Mouse (Mus musculus) megakaryocyte-erythroid progenitor cell, adult 5-6 weeks (primary cell): ENCODE results near the gene Grn. TPM values are rescaled to one million over a fixed set of nuclear protein-coding genes. Genes with fewer than 3 reads are reported as not detected.

Source experiments
- ATAC-seq: replicated peaks from 2 replicates; pipeline ENCODE4 v1.8.0; 2016; ENCODE audit warnings: mild to moderate bottlenecking, inconsistent platforms; ENCODE audit not compliant: severe bottlenecking, poor library complexity, low FRiP score, low TSS enrichment
- total RNA-seq, 2 experiments: library from RNA; stranded (forward) in 1 of 2; stranded (reverse) in 1 of 2; fragments of 200-1000, 215-1000 nt in 1 of 2; fragments of >200 nt in 1 of 2; fragmentation: Nextera tagmentation in 1 of 2; gene quantifications; 2 replicates each; pipeline ENCODE4 v1.2.3; 2014 to 2017

The Grn gene
- total RNA-seq, 2 experiments from 2014 or later = 14.2 to 16.1 TPM

DNA sequence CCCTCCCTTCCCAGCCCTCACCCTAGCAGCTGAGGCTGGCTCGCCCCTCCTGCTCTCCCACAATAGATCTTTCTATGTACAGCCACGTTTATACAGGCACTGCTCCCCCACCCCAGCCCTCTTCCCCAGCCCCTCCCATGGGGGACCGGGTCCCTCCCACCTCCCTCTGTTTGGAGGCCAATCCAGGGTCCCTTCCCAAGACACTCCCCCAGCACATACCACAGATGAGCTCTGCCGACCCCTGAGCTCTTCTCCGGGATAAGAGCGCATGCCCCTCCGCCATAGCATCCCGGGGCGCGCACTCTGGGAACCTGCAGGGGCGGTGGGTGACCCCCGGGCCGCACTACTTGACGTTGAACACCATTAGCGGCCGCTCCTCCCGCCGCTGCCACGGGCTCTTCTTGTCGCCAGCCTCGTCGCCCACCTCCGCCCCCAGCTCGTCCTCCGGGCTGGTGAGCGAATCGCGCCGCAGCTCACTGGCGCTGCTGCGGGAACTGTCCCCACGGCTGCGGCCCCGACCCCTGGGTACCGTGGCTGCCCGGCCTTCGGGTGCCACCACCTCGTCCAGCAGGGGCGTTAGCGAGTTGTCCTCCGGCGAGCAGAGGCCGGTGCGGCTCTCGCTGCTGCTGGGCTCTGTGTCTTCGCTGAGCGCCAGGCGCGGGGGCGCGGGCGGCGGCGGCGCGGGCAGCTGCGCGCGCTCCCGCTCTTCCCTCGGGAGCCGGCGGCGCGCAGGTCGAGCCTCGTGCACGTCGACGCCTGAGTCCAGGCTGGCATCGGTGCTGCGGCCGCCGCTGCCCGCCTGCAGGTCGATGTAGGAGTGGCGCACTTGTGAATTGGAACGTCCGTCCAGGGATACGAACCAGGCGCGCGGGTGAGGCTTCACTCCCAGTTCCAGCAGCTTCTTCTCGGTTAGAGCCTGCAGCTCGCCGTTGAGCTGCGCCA, 7.3 kb downstream of the Grn start:
- ATAC-seq = no peak

DNA sequence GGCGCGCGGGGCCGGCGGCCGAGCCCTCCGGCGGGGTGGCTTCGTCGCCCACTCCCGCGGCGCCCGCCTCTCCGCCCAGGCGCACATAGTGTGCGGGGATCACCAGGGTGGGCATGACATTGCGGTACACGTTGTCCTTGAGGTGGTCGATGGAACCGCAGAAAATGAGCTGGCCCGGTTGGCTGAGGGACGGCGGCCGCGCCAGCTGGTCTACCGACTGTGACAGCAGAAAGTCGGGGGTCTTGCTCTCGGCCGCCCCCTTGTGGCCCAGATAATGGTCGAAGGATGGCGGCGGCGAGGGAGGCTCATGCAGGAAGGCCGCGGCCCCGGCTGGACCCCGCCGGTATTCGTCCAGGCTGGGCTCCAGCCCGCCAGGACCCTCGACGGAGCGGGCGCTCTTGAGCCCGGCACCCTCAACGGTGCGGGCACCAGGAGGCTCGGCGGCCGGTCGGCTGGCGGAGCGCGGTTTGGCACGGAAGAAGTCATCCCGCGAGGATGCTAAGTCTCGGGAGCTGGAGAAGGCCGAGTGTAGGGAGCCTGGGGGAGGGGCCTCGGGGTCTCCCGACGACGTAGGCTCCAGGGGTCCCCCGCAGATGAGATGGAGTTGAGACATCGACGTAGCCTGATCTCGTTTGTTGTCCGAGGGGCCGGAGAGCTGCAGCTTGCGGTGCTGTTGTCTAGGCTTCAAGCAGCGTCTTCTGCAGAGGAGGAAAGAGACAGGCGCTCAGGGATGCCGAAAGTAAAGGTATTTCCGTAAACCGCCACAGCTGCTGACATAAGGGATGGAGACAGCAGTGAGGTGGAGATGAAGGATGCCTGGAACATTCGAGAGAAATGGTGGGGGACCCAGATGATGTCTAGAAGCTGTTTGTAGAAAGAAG, 8.3 kb downstream of the Grn start:
- no peak for ATAC-seq

DNA sequence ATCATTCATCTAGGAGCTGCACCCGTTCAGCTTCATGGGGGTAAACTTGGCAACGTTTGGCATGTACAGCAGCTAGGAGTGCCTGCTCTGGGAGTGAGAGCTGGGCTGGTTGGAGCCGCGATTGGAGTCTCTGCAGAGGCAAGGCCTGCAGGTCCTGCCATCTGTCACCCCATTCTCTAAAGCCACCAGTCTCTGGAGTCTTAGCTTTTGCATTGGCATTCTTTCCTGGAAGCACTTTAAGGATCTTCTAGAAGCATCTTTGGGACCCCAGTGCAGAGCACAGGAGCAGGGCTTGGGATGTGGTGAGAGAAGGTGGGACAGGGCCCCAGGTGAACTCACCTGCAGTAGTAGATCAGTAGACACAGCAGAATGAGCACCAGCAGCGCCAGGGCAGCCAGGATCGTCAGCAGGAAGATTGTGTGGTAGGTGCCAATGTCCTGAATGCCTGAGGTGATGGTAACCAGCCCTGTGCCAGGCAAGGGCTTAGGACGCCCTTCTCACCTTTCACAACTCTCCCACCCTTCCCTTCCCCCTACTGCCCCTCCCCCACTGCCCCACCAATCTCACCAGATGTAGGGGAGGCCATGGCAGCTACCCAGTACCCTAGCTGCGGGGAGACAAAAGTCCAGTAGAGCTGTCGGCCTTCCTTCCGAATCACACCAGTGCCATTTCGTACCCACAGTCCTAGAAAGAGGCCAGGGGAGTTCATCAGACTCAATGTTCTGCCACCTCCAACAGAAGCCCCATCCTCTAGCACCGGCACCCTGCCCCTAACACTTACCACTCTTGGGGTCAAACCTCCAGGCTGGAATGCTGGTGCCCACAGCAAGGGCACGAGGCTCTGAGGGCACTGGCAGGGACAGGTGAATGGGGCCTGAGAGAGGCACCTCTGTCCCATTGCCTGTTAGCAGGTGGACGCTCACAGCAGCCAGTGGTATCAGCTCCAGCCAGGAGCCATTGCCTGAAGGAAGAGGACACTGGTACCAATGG, 9.3 kb downstream of the Grn start:
- no peak for ATAC-seq

DNA sequence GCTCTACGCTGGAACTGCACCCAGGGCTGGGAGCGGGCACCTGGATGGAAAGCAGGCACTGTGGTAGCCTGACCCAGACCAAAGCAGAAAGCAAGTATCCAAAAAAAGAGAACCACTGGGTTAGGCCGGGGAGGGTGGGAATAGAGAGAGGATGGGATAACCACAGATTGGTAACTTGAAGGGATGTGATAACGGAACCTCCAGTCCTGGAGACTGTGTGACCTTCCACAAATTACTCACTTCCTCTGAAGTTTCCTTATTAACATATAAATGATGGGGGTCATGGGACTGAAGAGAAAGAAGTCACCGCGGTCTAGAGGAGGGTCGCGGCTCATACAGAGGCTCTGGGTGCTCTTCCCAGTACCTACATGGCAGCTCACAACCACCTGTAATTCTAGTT, 10.1 kb downstream of the Grn start:
- no peak for ATAC-seq

DNA sequence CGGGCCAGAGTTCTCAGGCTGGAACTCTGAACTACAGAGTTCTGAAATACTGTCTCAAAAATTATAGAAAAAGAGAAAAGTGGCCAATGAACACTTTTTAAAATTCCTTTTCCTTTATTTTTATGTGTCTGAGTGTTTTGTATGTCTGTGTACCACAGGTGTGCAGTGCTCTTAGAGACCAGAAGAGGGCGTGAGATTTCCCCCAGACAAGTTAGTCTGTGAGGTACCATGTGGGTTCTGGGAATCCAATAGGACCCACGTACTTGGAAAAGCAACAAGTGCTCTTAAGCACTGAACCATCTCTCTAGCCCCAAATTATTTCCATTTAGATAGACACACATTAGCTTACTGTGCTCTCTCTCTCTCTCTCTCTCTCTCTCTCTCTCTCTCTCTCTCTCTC, 11.3 kb downstream of the Grn start:
- no peak for ATAC-seq

DNA sequence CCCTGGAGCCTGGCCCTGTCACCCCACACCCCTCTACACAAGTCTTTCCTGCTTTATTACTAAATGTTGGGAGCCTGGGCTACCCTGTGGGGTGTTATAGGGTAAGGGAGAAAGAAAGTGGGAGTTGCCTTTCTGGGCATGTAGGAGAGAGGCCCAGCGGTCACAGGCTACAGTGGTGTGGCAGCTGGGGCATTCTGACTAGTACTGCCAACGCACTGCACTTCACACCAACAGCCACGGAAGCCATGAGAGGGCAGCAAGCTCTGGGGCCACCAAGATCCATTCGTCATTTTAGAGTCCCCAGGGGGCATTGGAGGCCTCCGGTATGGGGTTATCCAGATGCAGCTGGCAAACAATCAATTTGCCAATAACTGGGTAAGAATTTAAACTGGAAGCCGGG, 12.0 kb downstream of the Grn start:
- ATAC-seq = no peak

DNA sequence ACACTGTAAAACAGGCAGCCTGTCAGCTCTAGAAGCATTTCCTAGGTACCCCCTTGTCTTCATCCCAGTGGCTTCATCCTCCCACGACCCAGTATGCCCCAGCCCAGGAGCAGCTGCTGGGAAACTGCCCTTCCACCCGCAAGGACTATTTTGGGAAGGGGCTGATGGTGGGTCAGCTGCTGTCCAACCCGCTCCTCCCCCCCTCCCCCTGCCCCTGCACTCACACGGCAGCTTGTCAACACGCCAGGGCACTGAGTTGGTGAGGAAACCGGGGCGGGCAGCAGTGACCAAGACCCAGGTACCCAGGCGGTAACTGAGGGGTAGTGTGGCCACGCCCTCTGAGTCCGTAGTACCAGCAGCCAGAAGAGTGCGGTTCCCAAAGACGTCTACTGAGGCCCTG, 13.6 kb downstream of the Grn start:
- no peak for ATAC-seq

DNA sequence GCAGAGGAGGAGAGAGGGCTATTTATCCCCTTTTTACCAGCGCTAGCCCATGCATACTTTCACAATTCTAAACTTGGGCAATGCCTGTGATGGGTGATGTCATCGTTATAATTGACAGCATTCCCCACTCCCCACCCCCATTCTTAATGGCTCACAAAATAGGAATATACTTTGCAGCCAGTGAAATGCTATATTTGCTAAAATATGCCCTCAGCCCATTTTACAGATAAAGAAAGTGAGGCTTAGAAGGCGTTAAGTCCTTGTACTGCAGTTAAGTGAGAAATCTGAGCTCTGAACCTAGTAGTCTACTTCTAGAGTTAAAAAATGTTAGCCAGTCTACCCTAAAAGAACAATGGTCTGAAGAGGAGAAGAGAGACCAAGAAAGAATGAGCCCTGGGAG, 14.2 kb downstream of the Grn start:
- ATAC-seq = no peak

DNA sequence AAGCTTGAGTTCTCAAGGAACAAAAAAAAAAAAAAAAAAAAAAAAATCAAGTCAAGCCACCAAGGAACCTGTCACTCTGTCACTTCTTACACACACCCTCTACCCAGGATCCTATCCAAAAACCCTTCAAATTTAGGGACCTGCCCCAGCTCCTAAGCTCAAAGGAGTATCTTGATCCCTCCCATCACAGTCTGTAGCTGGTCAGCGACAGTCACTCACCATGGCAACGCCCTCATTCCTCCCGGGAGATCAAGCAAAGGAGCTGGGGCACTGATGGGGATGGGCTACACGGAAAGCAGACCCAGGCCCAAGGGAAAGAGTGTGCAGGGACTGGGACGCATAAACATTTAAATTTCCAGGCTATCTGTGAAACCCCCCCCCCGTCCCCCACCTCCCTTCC, 14.7 kb downstream of the Grn start:
- no peak for ATAC-seq

DNA sequence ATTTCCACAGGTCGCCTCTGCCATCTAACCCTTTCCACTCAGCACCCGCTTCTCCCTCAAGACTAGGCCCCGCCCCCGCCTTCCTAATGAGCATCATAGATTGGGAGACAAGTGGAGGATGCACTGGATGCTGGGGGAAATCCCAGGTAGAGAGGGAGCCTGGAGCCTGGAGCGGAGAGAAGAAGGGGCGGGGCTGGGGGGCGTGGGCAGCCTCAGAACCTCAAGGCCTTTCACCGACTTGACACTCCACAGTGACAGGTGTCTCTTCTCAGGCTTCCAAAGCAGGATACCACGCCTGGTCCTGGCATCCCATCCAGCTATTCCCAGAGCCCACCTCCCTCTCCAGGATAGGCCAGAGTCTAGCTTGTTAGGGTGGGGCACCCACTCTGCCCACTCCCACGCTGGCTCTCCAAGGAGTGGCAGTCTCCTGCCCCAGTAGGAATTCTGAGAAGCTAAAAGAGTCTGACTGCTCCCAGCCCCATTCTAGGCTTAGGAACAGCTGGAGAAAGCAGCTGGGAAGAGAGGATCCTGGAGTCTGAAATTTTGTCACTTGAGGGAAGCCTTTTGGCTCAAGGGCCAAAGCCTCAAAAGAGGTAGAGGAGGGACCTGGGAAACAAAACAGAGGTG, 15.3 kb downstream of the Grn start:
- no peak for ATAC-seq

DNA sequence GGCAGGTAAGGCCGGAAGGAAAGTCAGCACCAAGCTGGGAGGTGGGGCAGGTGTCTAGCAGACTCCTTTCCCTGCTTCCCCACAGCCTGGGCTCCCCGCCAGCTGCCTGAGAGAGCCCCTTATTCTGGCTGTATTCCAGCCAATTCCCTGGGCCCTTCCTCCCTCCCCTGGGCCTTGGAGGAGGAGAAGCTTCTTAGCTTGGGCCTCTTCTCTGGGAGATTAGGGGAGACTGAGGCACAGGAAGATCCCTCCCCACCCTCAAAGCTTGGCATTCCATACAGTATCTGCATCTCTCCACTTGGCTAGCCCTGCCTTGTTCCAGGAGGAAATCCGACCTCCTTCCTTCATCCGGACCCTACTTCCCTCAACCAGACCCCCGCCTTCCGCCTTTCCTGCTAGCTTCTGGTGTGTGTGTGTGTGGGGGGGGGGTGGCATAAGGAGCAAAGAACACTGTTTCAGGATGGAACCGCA, 15.8 kb downstream of the Grn start:
- ATAC-seq = no peak

DNA sequence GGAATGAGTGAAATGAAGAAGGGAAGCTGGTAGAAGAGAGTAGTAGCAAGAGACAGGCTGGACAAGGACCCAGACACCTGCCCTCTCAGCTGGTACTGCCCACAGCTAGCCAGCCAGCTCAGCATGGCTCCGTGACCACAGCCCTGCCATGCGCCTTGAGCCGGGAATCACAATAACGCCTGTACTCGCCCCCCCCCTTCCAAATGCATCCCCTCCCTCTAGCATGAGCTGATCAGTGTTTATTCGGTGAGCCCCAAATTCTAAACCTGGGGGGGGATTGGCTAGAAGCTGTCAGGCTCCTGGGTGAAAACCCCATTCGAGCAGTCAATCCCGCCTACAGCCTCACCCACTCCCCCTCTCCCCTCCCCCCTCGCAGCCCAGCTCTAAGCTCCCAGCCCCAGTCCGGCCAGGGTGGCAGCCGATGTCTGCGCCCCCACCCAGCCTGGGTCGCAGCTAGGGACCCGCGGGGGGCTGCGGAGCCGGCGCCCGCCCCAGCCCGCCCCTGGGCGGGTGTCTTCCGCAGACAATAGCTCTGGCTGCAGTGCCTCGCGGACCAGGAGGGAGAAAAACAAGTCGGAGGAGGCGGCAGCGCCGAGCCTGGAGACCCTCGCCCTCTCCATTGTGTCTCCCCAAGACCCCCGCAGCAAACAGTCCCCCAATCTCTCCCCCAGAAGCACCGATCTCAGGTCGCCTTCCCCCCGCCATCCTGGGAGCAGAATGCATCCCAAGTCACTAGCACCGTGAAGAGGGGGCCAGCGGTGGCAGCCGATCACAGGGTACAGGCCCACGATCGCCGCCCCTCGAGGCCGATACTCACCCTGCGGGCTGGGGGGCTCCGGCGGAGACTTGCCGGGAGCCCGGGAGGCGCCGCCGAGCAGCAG, 16.7 kb downstream of the Grn start:
- ATAC-seq = no peak

DNA sequence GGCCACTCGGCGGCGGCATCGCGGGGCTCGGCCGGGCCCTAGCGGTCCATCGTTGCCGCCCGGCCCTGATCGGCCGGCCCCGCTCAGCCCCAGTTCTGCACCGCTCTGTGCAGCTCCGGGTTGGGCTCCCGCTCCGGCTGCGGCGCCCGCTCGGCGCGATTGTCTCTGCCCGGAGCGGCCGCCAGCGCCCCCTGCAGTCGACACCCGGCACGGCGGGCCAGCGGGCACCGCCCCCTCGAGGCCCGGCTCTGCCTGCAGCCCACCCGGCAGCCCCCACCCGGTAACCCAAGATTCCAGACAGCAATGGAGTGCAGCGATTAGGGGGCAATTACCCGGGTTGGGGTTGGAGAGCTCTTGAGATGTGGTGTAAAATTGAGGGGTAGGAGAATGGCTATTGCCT, 17.4 kb downstream of the Grn start, which contains the start of gene Fam171a2:
TSS of gene Fam171a2 (minus strand) at position 186 of the 400 bp plus-strand sequence.
- ATAC-seq = peak; percentile 71

DNA sequence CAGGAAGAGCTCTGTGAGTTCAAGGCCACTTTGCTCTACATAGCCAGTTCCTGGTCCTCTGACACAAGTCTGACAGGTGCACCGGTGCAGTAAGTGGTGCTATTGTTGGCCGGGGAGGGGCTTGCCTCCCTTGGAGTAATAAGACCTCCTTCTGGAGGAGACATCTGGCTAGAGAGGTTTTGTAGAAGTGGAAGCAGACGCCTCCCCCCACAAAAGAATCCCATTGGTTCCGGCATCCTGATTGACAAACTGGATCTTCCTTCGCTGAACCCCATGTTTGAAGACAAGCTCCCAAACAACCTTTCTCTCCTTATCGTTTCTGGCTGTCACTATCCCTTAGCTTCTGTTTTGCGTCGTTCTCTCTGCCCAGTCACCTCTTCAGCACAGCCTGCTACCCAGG, 18.2 kb downstream of the Grn start:
- ATAC-seq = no peak

DNA sequence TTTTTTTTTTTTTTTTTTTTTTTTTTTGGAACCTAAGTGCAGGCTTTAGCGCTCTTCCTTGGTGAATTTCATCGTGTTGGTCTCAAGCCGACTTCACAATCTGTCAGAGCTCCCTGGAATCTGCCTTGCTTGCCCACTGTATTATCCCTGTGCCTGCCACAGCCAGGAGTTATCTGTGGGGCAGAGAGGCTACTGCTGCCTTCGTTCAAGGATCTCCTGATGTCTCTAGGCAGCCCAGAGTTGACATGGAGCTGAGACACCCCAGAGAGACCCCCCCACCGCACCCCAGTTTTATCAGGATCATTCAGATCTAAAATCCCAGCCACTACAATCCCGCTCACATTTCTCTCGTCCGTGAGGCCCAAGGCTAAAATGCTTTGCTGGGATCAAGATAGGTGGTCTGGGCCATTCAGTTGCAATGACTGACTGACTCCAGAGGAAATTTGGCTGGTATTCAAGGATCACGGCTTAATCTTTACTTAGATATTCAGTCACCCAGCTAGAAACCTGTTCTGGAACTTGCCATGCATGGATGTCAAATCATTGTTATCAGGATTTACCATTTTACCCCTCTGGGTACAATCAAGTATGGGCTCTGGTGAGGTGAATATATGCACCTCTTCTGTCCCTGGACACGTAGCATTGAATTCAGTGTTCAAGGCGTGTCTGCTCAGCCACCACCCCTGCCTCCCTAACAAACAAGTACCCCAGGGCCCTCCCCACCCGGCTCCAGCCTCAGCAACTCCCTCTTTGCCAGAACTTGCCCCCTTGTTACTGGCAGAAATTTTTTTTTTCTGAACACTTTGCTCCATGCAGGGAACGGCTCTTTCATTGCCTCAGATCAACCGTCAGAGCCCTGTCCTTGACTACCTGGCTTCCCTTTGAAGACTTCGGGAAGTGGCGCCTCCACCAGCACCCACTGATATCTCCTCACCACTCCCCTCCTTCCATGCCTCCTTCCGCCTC, 19.2 kb downstream of the Grn start:
- no peak for ATAC-seq

DNA sequence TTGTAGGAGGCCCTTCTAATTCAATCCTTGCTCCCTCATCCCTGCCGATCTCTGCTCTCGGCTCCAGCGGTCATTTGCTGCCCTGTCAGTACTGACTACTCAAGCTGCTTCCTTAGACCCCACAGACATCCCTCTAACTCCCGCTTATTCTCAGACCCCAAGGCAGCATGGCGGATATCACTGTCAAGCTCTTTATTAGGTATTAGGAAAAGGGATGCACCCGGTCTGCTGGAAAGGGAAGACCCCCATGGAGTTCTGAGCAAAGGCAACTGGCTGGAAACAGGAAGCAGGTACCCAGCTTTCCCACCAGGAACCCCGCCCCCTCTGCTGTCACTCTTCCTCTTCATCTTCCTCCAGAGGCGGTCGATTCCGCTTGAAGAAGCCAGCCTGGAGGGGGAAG, 23.0 kb downstream of the Grn start:
- no peak for ATAC-seq
